Mouse (Mus musculus) embryonic facial prominence, embryonic 13.5 days (tissue): ENCODE measurements around the gene Ppm1g. TPM values are rescaled to one million over a fixed set of nuclear protein-coding genes. Genes with fewer than 3 reads are reported as not detected.

Experiments used
- ATAC-seq: fragments of 200-750 bp; cut with Nextera tagmentation; 2 replicates; pipeline ENCODE4 v1.8.0; 2017; ENCODE audit warnings: low read depth; ENCODE audit not compliant: insufficient number of reproducible peaks, insufficient read depth, low FRiP score, low TSS enrichment
- H3K27ac ChIP-seq: fragments of 300-500 bp; sonication (generic); 2 replicates; pipeline ENCODE4 v1.5.1; 2015; ENCODE audit warnings: moderate library complexity, mild to moderate bottlenecking, inconsistent platforms
- H3K27me3 ChIP-seq: fragments of 300-500 bp; sonication (generic); 2 replicates; pipeline ENCODE4 v1.6.1; 2015; ENCODE audit warnings: mild to moderate bottlenecking, inconsistent platforms
- H3K36me3 ChIP-seq: fragments of 300-500 bp; sonication (generic); 2 replicates; pipeline ENCODE4 v1.6.1; 2015; ENCODE audit warnings: mild to moderate bottlenecking, inconsistent platforms
- H3K4me1 ChIP-seq: fragments of 300-500 bp; sonication (generic); 2 replicates; pipeline ENCODE4 v1.6.1; 2015; ENCODE audit warnings: inconsistent platforms
- H3K4me2 ChIP-seq: fragments of 300-500 bp; sonication (generic); 2 replicates; pipeline ENCODE4 v1.6.1; 2015; ENCODE audit warnings: moderate library complexity, mild to moderate bottlenecking, inconsistent platforms
- H3K4me3 ChIP-seq: fragments of 300-500 bp; sonication (generic); 2 replicates; pipeline ENCODE4 v1.5.1; 2015; ENCODE audit warnings: mild to moderate bottlenecking, inconsistent platforms
- H3K9ac ChIP-seq: fragments of 300-500 bp; sonication (generic); 2 replicates; pipeline ENCODE4 v1.6.1; 2015; ENCODE audit warnings: mild to moderate bottlenecking, inconsistent platforms
- H3K9me3 ChIP-seq: fragments of 300-500 bp; sonication (generic); 2 replicates; pipeline ENCODE4 v1.6.1; 2016; ENCODE audit warnings: inconsistent platforms
- WGBS: fragments of 180-500 bp; shearing (Covaris S2); methylation state at CpG from one replicate; pipeline ENCODE4 v1.1.7; 2015; ENCODE audit warnings: mixed read lengths; 5-methylcytosine and 5-hydroxymethylcytosine counted together
- polyA plus RNA-seq: library from polyadenylated mRNA; unstranded; fragments of >200 nt; fragmentation: Nextera tagmentation; extraction: Ambion mirVana; gene quantifications from 2 replicates; pipeline ENCODE4 v1.2.1, GENCODE M21; 2015

Ppm1g gene
- polyA plus RNA-seq, 1 experiment from 2014 or later = 139 TPM

DNA sequence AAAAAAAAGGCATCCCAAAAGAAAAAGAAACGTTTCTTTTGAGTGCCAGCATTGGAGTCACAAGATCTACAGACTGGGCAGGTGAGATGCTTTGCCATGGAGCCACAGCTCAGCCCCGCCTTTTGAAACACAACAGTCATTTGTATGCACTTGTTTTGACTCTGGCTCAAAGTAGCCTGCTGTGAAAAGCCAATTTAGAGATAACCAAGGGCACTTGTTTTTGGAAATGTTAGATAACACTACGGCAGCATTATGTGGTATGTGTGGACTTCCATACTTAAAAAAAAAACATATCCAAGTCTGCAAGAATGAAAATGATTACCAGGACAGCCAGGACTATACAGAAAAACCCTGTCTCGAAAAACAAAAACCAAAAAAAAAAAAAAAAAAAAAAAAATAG is 36.8 kb downstream of the Ppm1g start:
- peaks cover 8% of the 10 kb centered on the region for H3K4me1 ChIP-seq

DNA sequence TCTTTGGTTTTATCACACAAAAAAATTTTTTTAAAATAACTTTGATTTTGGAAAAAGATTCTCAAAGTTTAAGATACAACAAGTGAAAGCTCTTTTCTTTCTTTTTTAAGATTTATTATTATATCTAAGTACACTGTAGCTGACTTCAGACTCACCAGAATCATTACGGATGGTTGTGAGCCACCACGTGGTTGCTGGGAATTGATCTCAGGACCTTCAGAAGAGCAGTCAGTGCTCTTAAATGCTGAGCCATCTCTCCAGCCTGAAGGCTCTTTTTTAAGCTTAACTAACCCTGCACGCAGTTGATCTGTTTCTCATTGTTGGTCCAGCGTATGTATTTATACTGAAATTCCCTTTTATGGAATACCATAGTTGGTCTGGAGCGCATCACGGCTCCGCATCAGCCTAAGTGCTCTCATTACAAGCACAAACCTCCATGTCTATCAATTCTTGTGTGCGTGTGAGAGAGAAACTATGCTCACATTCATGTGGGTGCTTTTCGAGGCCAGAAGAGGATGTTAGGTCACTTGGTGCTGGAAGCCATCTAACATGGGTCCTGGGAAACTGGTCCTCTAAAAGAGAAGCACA is 39.2 kb downstream of the Ppm1g start:
- H3K9me3 ChIP-seq = no peaks in the 10 kb centered on the region
- ATAC-seq = no peak
- WGBS = 89% methylated on average over 9 of the region's 9 CpGs
- H3K4me3 ChIP-seq = no peak overlapping the region
- H3K27me3 ChIP-seq = no peaks in the 10 kb centered on the region
- H3K4me2 ChIP-seq = no peak overlapping the region
- no peak overlapping the region for H3K27ac ChIP-seq
- H3K4me1 ChIP-seq = peaks cover 12% of the 10 kb centered on the region
- H3K9ac ChIP-seq = no peak overlapping the region
- H3K36me3 ChIP-seq = peaks cover 4% of the 10 kb centered on the region; the same call in 1 of the 2 replicates

More for the DNA sequence above, 36.8 kb downstream of the Ppm1g start:
- Histone ChIP-seq H3K9ac (no peak overlapping the region), H3K9me3 (no peaks in the 10 kb centered on the region), H3K4me2 (no peak overlapping the region), H3K4me3 (no peak overlapping the region), H3K27me3 (no peaks in the 10 kb centered on the region), H3K27ac (no peak overlapping the region), H3K36me3 (peaks cover 20% of the 10 kb centered on the region)
- 57% methylated on average over 4 of the region's 4 CpGs for WGBS
- ATAC-seq = no peak

GRCm38 (mm10) chr5:31179766-31180630 is 40.5 kb downstream of the Ppm1g start, which contains the start of the genes Gm29609 and Gtf3c2:
TSS of gene Gm29609 (minus strand) at chr5:31179911.
TSS of gene Gtf3c2 (minus strand) at chr5:31180144.
- Histone ChIP-seq H3K4me2 (peak within 1 kb of the TSS; percentile 94), H3K36me3 (peaks cover 7% of the 10 kb centered on the region; the same call in 1 of the 2 replicates), H3K27ac (peak within 1 kb of the TSS; percentile 99), H3K4me3 (peak within 1 kb of the TSS; percentile 86), H3K27me3 (no peaks in the 10 kb centered on the region), H3K9ac (peak within 1 kb of the TSS; percentile 87), H3K9me3 (no peaks in the 10 kb centered on the region), H3K4me1 (peaks cover 12% of the 10 kb centered on the region)
- peak; percentile 97 for ATAC-seq
- WGBS = under 1% methylated on average over 59 of the region's 59 CpGs

GRCm38 (mm10) chr5:31179301-31179765 is 41.2 kb downstream of the Ppm1g start:
- Histone ChIP-seq H3K4me1 (peaks cover 12% of the 10 kb centered on the region), H3K4me2 (peak overlapping the region; percentile 94), H3K4me3 (peak overlapping the region; percentile 86), H3K27ac (peak overlapping the region; percentile 99), H3K9ac (peak overlapping the region; percentile 87), H3K27me3 (no peaks in the 10 kb centered on the region), H3K36me3 (peaks cover 10% of the 10 kb centered on the region), H3K9me3 (no peaks in the 10 kb centered on the region)
- peak; percentile 27; the same call in 1 of the 2 replicates for ATAC-seq
- 0% methylated on average over 25 of the region's 25 CpGs for WGBS

DNA sequence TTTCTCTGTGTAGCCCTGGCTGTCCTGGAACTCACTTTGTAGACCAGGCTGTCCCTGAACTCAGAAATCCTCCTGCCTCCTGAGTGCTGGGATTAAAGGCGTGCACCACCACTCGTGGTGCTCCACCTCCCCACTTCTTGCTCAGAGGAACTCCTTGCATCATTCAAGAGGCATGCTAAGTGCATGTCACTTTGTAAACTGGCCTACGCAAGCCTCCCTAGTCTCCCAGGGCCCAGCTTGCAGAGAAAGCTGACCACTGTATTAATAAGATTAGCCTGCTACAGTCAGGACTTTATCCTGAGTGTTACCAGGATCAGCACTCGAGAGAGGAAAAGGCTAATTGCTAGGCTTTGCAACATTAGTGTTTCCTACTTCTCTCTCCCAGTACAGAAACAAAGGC is 51.9 kb downstream of the Ppm1g start:
- Histone ChIP-seq H3K4me3 (no peak overlapping the region), H3K4me1 (no peaks in the 10 kb centered on the region), H3K27ac (no peak overlapping the region), H3K4me2 (no peak overlapping the region), H3K9me3 (no peaks in the 10 kb centered on the region), H3K9ac (no peak overlapping the region), H3K27me3 (no peaks in the 10 kb centered on the region), H3K36me3 (peaks cover 94% of the 10 kb centered on the region)
- ATAC-seq = no peak
- 89% methylated on average over 4 of the region's 4 CpGs for WGBS

GRCm38 (mm10) chr5:31164878-31165277 is 55.6 kb downstream of the Ppm1g start:
- no peak overlapping the region for H3K27ac ChIP-seq
- no peak overlapping the region for H3K4me3 ChIP-seq
- H3K27me3 ChIP-seq = no peaks in the 10 kb centered on the region
- no peaks in the 10 kb centered on the region for H3K9me3 ChIP-seq
- H3K36me3 ChIP-seq = peaks cover 91% of the 10 kb centered on the region
- no peak overlapping the region for H3K4me2 ChIP-seq
- 100% methylated on average over 1 of the region's 1 CpGs for WGBS
- no peak for ATAC-seq
- no peak overlapping the region for H3K9ac ChIP-seq
- no peaks in the 10 kb centered on the region for H3K4me1 ChIP-seq

- Histone ChIP-seq H3K27ac (no peak overlapping the region), H3K27me3 (no peaks in the 10 kb centered on the region), H3K4me3 (no peak overlapping the region), H3K36me3 (peaks cover 91% of the 10 kb centered on the region), H3K4me2 (no peak overlapping the region), H3K9me3 (no peaks in the 10 kb centered on the region), H3K9ac (no peak overlapping the region), H3K4me1 (no peaks in the 10 kb centered on the region)
- no peak for ATAC-seq
These were observed 58.0 kb downstream of the Ppm1g start for GRCm38 (mm10) chr5:31162462-31162861.

DNA sequence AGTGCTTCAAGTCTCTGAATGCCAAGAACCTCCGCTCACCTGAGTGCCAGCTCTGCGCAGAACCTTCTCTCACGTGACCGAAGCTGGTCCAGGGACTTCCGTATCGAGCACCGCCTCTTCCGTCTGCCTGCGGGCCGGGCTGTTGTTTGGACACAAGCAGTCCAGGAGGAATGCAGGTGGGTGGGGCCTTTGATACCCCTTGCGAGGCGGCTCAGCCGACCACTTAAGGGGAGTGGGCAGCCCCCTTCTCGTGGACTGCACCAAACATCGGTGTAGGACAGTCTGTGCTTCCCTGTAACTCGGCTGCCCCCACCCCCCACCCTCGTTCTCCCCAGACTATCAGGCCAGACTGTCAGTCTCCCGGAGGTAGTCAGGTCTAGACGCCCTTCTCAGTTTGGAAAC is 66.3 kb downstream of the Ppm1g start, which contains the start of gene Mpv17:
TSS of gene Mpv17 (minus strand) at position 100 of the 402 bp plus-strand sequence.
- H3K9ac ChIP-seq = peak within 1 kb of the TSS; percentile 80
- H3K36me3 ChIP-seq = peaks cover 54% of the 10 kb centered on the region
- peak within 1 kb of the TSS; percentile 80 for H3K27ac ChIP-seq
- under 1% methylated on average over 19 of the region's 19 CpGs for WGBS
- H3K27me3 ChIP-seq = no peaks in the 10 kb centered on the region
- H3K4me2 ChIP-seq = peak within 1 kb of the TSS; percentile 88
- no peaks in the 10 kb centered on the region for H3K9me3 ChIP-seq
- H3K4me3 ChIP-seq = peak within 1 kb of the TSS; percentile 69
- peak; percentile 90 for ATAC-seq
- peaks cover 13% of the 10 kb centered on the region for H3K4me1 ChIP-seq

GRCm38 (mm10) chr5:31153516-31154151 is 66.9 kb downstream of the Ppm1g start:
- H3K9me3 ChIP-seq = no peaks in the 10 kb centered on the region
- H3K4me2 ChIP-seq = peak overlapping the region; percentile 88
- 40% methylated on average over 6 of the region's 6 CpGs for WGBS
- H3K9ac ChIP-seq = peak overlapping the region; percentile 80
- H3K4me3 ChIP-seq = peak overlapping the region; percentile 69
- H3K27ac ChIP-seq = peak overlapping the region; percentile 80
- 0 out of 2 replicates have a peak, but pooled peaks have one; percentile 12 for ATAC-seq
- H3K4me1 ChIP-seq = peaks cover 13% of the 10 kb centered on the region
- peaks cover 49% of the 10 kb centered on the region for H3K36me3 ChIP-seq
- H3K27me3 ChIP-seq = no peaks in the 10 kb centered on the region
